Mouse (Mus musculus) frontal cortex, postnatal 36 days (tissue): ENCODE measurements around the gene Ptprj.

Experiments used
- DNase-seq, 2 experiments: peaks; one replicate each; pipeline ENCODE4 v3.0.0; 2022; ENCODE audit warnings: low spot score in 2 of 2

Ptprj gene

DNA sequence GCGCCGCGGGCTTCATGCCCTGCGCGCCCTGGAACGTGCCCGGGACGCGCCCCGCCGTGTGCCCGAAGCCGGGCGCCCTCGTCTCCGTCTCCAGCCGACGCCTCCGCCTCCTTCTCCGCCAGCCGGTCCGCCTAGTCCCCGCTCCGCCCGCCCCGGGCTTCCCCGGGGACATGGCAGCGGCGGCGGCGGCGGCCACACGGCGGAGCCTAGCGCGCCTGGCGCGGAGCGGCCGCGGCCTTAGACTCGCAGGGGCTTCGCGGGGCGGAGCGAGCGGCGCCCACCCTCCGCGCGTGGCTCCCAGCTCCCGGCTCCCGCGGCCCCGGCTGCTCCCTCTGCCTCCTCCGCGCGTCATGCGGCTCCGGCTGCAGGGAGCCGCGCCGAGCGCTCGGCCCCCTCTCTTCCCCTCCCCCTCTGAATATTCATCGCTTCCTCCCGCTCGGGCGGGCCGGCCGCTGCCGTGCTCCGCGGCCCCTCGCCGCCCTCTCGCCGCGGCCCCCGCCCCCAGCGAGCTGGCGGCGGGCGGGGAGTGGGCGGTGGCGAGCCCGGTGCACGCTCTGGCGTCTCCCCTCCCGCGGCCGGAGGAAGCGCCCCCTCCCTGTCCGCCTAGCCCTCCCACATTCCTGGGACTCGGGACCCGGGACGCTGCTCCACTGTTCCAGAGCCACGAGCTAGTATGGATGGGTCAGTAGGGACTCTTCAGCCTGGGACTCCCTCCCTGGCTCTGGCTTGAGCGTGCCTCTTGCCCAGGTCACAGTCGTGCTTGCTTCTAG lies at the start of gene Ptprj:
Gene Ptprj, minus strand, starts transcription at position 412 of the 770 bp plus-strand sequence.
- DNase-seq, result peak in 1 of 2 experiments; percentile 62

DNA sequence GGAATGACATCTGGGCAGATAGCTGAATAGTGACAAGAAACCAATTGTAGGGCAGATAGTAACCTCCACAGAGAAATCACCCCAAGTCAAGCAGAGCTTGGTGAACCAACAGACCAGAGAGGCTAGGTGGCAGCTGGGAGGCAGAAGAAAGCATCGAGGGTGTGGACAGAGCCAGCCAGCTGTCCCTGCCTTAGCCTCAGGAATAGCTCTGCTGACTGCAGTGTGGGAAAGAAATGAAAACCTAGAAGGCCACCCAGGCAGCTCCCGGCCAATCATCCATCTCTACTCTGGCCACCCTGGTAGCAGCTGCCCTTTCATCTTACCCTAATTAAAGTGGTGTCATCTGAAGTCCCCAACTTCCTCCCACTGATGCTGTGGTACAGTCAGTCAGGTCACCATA lies 49.1 kb upstream of the Ptprj start:
- no peak for DNase-seq

DNA sequence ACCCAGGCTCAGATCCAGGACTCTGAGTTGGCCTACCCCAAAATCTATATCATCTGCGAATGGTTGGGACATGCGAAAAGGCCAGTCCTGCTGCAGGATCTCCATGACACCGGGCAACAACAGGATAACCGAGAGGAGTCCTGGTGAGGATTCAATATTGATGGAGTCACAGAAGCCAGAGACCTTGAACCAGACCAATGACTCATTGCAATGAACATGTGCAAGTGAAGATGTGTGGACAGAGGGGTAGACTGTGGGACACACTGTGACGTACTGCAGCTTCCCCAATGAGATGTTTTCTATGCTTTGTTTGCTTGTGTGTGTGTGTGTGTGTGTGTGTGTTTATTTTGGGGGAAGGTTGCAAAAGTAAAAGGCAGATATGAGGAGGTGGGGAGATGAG lies 47.8 kb upstream of the Ptprj start:
- no peak for DNase-seq

DNA sequence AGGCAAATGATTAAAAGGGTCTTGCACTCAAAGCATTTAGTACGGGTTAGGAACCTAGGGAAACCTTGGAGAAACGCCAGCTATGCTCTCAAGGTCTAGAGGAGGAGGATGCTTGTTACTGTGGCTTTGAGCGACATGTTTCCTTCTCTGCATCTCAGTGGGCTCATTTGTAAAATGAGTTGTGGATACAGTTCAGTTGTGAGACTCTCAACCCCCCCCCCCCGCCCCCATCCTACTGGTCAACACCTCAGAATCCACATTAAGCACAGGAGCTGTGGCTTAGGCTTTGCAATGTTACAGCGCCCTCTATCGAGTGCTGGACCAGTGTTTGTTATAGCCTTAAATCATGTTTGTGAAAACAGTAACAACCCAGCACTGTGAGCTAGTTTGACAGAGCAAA lies 44.5 kb upstream of the Ptprj start:
- peak; percentile 50 to 79 for DNase-seq

DNA sequence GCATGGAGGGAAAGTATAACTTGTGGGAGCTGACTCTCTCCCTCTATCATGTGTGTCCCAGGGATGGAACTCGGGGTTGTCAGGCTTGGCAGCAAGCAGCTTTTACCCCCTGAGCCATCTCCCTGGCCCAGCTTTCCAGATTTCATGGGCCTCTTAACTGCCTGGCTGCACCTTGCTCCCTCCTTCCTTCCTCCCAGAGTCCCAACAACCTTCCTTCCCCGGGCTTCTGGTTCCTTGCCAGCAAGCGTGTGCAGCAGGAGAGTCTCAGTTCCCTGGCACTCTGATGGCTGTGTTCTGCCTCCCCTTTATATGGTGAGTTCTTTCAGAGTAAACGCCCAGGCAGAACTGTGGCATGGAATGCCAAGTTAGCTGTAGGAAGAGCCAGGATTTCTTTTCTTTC lies 43.9 kb upstream of the Ptprj start:
- no peak for DNase-seq

DNA sequence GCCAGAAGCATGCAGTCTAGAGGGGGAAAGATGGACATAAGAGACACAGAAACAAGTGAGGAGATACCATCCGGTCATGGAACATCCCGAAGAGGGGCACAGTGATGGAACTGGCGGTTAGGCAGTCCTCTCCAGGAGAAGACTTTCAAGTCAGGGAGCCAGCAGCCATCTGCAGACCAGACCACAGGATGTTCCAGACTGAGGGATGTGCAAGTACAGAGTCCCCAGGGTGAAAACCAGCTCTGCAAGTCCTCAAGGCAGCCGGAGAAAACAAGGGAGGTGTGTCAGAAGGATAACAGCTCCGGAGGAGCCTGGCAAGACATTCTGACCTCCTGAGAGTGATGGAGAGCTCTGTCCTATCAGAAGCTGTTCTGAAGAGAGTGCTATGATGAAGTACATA lies 40.4 kb upstream of the Ptprj start:
- no peak for DNase-seq

DNA sequence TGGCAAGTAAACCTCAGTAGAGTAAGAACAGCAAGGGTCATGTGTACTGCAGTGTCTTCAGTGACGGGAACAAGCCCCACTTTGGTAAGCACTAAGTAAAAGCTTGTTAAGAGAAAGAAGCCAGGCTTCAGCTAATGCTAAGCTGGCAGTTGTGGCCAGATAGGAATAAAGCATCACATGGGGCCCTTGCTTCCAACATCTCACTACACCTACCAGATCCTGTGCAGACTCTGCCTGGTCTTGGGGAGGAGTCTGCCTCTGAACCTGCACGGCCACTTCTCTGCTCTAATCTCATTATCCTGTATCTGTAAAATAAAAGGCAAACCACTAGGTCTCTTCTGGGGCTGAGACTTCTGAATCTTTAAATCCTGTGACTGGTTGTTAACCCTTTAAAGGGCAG lies 39.2 kb upstream of the Ptprj start:
- no peak for DNase-seq

DNA sequence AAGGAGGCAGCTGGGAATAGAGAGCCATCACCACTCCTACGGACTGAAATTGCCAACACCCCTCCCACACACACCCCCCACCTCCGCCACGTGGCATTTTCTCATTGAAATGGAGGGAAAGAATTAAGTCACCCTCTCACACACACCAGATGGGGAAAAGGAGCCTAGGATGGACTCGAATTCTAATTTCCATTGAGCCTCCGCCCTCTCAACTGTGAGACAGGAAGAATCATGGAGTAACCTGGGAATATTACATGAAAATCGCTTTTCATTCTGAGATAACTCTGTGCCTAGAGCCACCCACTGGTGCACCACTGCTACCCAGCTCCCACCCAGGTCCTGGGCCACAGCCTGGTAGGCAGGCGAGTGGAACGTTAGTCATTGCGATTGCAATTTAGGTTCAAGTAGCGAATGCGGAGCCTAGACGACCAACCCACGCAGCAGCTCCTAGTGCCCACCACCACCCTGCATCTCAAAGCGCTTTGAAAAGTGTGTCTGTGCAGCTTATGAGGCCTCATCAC lies 34.3 kb upstream of the Ptprj start:
- peak; percentile 67 for DNase-seq

DNA sequence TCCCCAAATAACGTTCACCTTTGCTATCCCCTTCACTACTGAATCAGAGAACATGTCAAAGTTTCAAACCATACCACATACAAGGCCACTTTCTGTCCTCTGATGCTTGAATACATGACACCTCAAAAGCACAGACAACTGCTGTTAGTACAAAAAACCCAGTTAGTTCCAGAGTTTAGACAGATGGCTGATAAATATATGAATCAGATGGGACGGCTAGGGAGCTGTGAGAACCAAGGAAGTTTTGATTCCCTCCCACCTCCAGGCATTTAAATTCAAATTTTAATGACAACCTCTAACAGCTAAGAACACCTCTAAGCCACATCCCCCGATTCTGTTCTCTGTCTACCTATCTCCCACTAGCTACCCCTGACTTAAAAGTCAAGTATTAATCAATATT lies 33.1 kb upstream of the Ptprj start:
- no peak for DNase-seq

DNA sequence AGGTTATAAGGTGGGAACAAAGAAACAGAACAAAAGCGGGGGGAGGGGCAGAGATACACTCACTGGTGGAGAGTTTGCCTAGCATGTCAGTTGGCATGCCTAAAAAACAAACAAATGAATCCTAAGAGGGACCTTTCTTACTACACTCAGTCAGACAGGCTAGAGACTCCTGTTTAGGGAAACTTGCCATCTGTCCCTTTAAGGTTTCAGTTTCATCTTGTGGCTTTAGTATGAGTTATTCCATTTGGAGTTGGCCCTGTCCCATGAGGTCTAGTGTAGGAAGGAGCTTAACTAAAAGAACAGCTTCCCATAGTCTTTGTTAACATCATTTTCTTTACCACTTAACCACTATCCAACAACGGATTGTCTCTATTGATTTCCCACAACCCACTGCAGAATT lies 32.6 kb upstream of the Ptprj start:
- DNase-seq, result no peak

DNA sequence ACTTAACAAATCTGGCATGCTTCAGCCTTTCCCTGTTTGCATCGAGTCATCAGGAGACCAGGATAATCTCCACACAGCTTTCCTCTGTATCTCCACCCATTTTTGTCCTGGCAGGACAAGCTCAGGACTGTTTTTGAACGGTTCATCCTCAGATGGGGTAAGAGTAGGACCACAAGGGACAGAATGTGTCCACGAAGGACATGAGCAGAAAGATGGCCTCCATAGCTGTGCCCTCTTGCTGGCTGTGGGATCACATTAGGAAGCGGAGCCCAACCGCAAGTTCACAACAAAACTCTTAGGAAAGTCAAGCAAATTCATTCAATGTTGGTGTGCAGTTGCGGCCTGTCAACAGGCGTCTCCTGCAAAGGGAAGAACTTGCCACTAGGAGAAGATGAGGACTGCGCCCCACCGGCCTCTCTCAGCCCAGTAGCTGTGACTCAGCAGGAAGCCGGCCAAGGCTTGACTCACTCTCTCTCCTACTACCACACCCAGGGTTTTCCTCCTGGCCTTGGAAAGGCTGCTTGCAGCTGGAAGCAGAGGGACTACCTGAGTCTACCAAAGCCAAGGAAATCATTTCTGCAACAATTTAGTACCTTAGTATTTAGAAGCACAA lies 31.6 kb upstream of the Ptprj start:
- peak; percentile 17 to 50 for DNase-seq

DNA sequence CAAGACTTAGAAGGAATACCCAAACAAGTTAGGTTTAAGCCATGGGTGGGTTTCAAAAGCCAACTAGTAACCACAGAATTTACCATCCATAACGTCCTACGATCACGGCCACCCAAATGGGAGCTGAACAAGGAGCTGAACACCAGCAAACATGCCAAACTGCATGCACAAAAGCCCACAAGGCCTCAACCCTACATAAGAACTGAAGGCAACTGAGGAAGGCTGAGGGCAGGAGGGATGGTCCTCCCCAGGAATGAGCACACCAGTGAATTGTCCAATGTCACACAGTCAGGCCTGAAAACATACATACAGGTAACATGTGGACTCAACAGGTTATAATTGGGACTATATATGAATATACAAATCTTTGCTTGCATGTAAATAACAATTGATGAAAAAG lies 20.6 kb upstream of the Ptprj start:
- DNase-seq, result no peak

DNA sequence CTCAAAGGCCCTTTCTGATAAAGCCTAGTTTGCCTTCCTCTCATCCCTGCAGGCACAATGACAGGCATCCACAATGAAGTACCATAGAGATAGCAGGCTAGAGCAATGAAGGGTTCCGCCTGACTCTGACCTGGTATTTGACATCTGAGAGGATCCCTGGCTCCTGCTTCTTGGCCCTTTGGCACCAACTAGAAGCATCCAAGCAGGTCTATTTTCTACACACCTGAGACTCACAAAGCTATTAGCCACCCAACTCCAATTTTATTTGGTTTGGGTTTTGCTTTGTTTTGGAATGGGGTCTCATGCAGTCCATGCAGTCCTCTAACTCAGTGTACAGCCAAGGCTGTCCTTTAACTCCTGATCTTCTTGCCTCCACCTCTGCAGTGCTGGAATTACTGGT lies 7.7 kb upstream of the Ptprj start:
- DNase-seq, result no peak

DNA sequence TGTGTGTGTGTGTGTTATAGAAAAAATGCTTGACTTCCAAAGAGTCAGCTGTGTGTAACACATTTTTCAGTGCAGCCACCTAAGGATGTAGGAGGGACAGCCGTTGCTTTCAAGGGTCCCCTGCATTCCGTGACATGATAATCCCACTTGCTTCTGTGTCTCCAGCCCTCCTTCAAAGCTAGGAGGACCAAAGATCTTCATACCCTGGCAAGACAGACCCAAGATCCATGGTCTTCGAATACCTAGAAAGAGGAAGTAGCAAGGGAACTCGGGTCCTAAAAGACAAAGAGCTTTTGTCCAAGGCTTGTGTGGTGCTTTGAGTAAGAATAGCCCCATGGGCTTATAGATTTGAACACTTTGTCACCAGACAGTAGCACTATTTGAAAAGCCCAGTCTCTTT lies 4.1 kb upstream of the Ptprj start:
- DNase-seq, result no peak

DNA sequence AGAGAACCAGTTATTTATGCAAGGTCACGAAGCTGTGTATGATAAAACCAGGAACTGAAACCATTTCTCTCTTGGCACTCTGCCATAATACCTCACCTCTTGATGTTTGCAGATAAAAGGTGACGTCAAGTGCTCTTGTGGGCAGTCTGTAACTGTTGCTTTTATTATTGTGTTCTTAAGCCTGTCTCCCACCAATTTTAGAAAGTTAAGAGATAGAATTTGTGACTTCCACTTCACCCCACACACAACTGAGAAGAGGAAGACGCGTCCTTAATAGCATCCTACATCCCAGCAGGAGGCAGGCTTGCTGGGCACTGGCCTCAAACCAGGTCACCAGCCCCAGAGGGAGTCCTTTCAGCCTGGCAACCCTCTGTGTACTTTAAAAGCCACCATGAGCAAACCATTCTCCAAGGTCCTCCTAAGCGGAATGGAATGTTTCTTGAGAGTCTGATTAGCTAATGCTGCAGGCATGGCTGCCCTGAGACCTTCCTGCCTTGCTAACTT lies 3.2 kb upstream of the Ptprj start:
- no peak for DNase-seq

DNA sequence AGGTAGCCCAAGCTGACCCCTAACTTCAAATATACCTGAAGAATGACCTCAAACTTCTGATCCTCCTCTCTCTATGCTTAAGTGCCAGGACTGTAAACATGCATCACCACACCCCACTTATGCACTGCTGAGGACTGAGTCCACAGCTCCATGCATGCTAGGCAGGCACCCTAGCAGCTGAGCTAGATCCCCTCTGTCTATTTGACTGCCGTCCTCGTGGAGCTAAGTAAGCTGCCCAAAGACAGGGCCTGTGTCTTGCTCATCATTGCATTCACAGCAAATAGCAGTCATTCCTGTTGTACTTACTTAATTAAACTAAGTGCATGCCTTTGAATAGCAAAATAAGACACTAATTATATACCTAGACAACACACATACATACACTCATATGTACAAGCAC lies 2.4 kb upstream of the Ptprj start:
- DNase-seq, result no peak

DNA sequence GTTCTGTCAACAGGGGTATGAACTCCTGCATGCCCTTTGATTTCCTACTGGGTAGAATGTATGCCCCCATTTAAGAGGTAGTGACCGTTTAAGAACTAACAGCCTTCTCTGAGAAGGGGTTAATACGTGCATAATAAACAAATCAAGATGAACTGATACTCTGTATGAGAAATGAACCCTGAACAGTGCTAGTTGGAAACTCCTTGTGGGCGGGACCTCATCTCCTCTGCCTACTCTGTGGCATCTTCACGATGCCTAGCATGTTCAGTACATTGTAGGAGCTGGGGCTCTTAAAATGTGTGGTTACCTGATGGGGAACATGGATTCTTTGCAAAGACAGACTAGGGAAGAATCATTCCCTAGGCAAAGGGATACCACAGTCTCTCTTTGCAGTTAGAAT lies 1.9 kb upstream of the Ptprj start:
- no peak for DNase-seq

DNA sequence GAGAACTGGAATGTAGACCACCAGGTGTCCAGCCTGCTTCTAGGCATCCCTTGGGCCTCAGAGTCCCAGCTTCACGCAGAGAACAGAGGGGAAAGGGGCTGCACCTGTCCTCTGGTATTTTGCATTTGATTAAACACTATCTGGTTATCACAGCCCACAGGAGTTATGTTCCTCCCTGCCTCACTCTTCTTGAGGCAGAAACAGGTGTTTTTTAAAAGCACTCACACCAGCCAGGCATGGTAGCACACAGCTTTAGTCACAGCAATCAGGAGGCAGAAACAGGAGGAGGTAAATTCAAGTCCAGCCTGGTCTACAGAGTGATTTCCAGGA lies 1.3 kb upstream of the Ptprj start:
- DNase-seq, result no peak

DNA sequence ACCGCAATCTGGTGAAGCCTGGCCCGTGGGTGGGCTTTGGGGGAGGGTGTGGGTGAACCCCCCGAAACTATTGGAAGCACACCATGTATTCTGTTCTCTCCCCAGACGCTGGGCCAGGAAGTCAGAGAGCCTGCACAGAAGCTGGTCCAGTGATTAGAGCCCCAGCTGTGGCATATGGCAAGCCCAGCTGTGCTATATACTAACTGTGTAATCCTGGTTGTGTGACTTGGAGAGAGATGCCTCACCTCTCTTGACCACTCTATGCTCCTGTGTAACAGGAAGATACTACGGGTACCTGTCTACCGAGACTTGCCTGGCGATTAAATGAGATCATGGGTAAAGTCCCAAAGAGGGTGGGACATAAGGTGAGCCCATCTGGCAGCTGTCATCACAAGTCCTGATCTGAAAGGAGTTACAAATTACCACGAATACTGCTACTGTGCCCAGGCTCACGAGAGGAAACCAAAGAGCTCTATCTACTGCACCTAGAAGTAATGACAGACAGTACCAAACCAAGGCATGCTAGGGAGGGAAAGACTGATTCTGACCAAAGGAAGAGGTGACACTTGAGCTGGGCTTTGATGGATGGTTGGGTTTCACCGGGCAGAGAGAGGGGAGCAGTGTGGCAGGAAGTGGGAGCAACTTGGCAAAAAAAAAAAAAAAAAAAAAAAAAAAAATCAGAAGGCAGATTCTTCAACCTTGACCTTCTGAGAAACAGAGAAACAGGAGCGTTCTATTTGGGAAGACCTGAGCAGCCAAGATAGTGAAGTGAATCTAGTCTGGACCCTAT lies 754 bp upstream of the Ptprj start:
- no peak for DNase-seq

DNA sequence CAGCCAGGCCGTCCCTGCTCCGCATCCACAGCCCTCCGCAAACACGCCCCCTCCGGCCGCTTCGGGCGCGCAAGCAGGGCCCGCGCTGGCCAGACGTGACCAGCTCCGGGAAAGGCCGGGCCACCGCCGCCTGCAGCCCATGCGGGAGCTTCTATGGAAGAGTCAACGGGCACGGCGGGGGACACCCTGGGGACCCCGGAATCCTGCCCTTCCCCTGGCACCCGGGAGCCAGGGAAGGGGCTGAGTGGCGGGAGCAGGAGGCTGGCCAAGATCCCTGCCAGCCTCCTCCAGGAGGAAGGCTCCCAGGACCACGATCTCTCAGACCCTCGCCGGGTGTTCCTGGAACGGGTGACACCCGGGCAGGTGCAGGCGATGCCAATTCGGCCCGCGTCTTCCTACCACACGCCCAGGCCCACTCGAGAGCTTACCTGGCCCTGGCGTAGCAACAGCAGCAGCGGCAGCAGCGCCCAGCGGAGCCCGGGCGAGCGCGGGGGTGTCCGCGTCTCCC lies 665 bp downstream of the Ptprj start:
- peak; percentile 56 to 59 for DNase-seq

DNA sequence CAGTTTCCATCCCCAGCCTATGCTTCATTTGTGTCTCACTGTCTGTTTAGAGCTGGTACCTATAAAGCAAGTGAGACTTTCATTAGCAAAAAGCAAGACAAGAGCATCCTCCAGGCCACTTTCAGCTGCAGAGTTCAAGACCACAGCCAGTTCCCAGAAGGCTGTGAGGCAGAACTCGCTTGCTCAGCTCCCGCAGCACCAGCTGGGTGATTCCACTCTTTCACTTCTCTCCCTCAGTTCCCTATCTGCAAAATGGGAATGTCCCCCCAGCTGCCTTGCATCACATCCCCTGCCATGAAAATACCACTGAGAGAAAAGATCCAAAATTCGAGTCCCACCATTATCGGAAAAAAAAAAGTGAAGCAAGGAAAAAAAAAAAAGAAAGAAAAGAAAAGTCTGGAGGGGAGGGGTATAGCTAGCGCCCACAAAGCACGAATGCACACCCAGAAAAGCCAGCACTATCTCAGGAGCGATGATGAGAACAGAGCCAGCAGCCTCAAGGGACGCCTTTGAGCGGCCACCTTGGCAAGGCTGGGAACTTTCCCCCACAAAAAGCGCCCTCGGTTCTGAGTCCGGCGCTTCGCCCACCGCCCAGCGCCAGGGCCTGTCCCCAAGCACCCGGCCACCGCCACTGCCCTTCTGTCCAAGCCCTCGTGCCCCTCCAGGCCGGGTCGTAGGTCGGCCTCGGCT lies 1.3 kb downstream of the Ptprj start:
- no peak for DNase-seq
